Mouse (Mus musculus) embryonic stem cell, embryonic (primary cell): ENCODE measurements at regions not wholly inside any gene's neighbourhood (a gene's known extent, or its start where the extent isn't known, plus 50 kb on each side); places are given as distances from the start of the nearest gene placed in this dataset.

Source experiments
- CTCF ChIA-PET, 4 experiments: fragments of 300-600 bp in 2 of 4; fragments of 350-600 bp in 2 of 4; sonication (Branson Sonifier 250); formaldehyde crosslinking; loops; one replicate each; lab custom pipeline; 2022; ENCODE audit warnings: inconsistent platforms in 2 of 4; lab: Charles Lee
- POLR2A ChIA-PET, 4 experiments: fragments of 300-600 bp in 2 of 4; fragments of 350-600 bp in 2 of 4; sonication (Branson Sonifier 250); formaldehyde crosslinking; loops; one replicate each; lab custom pipeline; 2022; ENCODE audit warnings: antibody characterized with exemption in 4 of 4, inconsistent platforms in 1 of 4; lab: Charles Lee

GRCm38 (mm10) chr3:134145935-134146334 is 90.3 kb upstream of the Cxxc4 start:
- CTCF ChIA-PET = no interaction called here
- POLR2A ChIA-PET = no interaction called here

DNA sequence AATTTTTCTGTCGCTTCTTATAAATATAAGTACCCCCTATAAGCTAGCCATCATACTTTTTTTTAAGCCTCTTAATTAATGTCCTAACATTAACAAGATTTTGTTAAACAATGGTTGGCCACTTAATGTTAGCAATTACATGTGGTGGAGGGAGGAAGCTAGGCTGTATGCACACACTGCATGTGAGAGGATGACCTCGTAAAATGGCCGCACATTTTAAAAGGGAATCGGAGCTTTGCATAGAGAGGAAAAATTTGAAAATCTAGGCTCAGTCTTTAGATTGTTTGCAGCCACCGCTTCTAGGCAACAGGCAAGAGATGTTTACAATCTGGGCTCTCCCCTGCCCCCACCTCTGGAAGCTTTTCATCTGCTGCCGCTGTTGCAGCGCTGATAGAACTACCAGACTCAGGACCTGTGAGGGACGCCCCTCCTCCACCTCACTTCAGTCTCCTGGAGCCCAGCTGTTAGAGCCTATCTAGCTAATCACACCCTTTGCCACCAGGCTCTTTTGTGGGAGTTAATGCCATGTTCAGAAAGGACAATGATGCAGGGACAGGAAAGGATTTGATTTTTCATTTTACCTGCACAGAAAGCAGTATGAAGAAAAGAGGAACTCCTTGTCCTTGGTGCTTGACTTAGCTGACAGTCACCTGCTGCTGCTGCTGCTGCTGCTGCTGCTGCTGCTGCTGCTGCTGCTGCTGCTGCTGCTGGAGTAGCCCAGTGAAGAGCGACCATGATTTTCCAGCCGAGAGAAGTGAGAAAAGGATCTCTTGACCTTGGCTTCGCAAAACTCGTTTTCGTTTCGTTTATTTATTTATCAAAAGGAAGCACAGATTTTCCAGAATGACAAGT is 89.7 kb upstream of the Cxxc4 start:
- ChIA-PET POLR2A (no interaction called here), CTCF (interaction anchor here in 2 of 4 experiments (0.6 kb wide), 2 partner anchors 489 to 947 kb away, joined by 3 read pairs; no protein-coding TSS in a partner anchor)

GRCm38 (mm10) chr3:134162288-134162687 is 74.0 kb upstream of the Cxxc4 start:
- CTCF ChIA-PET = no interaction called here
- POLR2A ChIA-PET = no interaction called here

- ChIA-PET POLR2A (no interaction called here), CTCF (no interaction called here)
Observed at GRCm38 (mm10) chr3:134169922-134170321, 66.4 kb upstream of the Cxxc4 start.

DNA sequence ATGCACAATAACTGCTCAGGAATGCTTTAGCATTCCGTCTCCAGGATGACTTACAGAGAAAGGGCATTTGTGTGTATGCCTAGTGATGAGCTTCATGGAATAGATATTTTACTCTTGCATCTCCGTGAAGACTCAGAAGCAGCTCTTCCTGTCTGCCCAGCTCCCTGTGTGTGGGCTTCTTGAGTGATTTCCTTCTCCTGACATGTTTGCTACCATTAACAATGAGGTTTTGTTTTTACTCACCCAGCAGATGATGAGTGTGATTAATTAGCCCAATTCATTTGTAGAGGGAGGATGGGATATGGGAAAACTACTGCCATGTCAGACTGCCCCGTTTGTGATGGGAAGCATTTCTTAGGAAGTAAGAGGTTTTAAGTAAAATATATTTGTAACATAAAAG is 63.9 kb upstream of the Cxxc4 start:
- ChIA-PET POLR2A (no interaction called here), CTCF (no interaction called here)

DNA sequence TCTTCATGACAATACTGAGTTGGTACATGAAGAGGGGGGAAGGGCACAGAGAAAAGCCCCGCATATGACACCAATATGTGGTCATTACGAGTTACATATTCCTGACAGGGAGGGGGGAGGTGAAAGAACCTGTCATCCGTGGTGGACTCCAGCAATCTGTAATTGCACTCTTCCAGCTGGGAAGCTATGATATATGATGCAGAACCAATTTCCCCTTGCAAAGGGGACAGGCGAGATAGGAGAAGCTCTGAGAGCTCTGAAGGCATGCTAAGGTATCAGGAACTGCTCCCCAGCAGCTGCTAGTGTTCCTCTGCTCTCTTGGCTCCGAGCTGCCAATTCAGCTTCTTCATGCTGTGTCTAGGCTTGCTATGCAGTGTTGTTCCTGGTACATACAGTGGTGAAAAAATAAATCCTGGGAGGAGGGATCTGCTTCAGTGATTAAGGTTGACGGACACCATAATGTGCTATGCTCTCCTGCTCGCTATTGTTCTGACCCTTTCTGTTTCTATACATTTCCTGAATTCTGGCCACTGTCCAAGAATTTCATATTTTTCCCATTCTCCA is 57.7 kb upstream of the Cxxc4 start:
- ChIA-PET CTCF (interaction anchor here in 1 of 4 experiments (0.6 kb wide), 1 partner anchor 10 kb away, joined by 3 read pairs; no protein-coding TSS in a partner anchor), POLR2A (no interaction called here)

DNA sequence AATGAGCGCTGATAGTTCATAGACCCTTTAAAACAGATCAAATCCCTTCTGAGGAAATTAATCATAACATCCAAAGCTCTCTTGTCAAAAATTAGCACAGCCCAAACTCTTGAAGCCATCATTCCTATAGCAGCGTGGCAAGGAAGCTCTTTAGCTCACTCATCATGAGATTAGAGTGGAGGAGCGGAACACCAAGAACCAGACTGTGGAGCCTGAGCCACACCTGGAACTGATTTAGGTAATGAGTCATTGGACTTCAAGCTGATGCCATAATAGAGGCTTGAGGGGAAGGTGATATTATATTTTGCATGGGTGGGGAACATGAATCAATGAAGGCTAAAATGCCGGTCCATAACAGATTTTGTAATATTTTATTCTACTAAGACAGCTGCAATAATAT is 52.2 kb upstream of the Cxxc4 start:
- ChIA-PET POLR2A (interaction anchor here in 1 of 4 experiments (0.5 kb wide), 1 partner anchor 527 kb away, joined by 3 read pairs; no protein-coding TSS in a partner anchor), CTCF (no interaction called here)
